Mouse (Mus musculus) B cell, adult 2 months (primary cell): ENCODE measurements around the gene Plin3.
"Not testable (repeated sequence)": the region's sequence is repeated elsewhere in the genome, so short reads cannot be mapped to it uniquely, and the experiment has no call there.

Source experiments
- DNase-seq, 2 experiments: peaks; one replicate each; pipeline ENCODE4 v3.0.0; 2022

Plin3 gene

DNA sequence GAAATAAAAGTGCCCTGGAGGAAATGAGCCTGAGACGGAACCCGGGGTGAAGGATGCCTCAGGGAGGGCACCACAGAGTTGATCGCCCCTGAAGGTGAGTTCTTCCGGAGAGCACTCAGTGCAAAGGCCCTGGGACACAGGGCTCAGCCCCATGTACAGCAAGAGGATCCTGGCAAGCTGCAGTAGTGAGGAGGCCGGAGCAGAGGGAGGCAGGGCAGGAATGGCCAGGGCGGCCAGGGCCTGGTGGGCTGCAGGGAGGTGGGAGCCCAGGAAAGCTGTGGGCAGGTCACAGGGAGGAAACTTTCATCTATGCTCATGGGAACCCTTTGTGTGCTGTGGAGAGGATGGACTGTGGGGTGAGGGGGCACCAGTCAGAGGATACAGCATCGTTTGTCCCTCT is 19.2 kb downstream of the Plin3 start:
- no peak for DNase-seq

DNA sequence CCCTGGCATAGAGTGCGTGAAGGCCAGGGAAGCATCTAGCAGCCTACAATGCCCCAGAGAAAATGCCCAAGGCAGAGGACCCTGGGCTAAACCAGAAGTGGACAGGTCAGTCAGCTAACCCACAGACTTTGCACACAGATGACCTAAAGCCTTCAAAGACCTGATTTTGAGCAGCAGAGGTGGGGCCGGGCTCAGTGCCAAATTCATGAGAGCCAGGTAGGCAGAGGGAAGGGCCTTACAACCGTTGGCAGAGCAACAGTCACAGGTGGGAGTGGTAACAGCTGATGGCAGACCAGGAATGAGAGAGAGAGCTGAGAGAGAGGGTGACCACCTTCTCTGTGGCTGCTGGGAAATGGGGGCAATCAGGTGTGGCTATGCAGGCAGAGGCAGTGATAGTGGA is 20.0 kb downstream of the Plin3 start:
- no peak for DNase-seq

GRCm38 (mm10) chr17:56271609-56272253 is 20.9 kb downstream of the Plin3 start:
- DNase-seq, result no peak

- no peak for DNase-seq
Measured at GRCm38 (mm10) chr17:56269741-56270140, 22.9 kb downstream of the Plin3 start.

DNA sequence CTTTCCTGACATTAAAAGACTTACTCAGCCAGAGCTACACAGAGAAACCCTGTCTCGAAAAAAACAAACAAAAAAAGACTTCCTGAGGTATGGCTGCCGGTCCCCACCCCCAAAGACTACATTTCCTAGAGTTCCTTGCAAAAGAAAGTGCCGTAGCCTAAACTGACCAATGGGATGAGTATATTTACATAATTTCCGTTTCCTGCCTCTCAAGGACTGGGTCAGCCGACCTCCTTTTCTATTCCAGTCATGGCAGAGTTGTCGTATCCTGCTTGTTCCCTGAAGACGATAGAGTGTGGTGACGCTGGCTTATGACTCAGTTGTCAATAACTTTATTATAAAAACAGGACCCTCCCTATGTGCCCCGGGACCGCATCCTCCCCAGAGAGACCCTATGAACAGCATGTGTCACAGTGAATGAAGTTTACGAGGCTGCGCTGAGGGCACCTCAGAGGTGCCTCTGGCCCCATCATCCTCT is 23.5 kb downstream of the Plin3 start:
- DNase-seq, result peak; percentile 65 to 71

DNA sequence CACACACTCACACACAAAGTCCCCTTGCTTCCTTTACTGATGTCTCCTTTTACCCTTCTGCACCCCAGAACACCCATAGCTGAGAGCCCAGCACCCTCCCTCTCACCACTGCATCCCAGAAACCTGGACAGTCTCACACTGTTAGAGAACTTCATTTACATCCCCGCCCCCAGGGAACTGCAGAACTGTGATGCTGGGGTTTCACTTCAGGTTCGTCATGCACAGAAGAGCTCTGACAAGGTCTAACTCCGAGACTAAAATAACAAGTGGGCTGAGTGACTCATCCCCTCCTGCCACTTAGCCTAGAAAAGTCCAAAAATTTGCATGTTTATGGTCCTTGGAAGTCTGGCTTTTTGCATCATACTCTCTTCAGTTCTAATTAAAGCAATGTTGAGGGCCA is 26.4 kb downstream of the Plin3 start:
- peak; percentile 88 to 92 for DNase-seq

GRCm38 (mm10) chr17:56265869-56266268 is 26.8 kb downstream of the Plin3 start:
- no peak for DNase-seq

GRCm38 (mm10) chr17:56265011-56265410 is 27.7 kb downstream of the Plin3 start:
- peak; percentile 64 for DNase-seq

GRCm38 (mm10) chr17:56264020-56264419 is 28.7 kb downstream of the Plin3 start:
- peak; percentile 82 to 84 for DNase-seq

DNA sequence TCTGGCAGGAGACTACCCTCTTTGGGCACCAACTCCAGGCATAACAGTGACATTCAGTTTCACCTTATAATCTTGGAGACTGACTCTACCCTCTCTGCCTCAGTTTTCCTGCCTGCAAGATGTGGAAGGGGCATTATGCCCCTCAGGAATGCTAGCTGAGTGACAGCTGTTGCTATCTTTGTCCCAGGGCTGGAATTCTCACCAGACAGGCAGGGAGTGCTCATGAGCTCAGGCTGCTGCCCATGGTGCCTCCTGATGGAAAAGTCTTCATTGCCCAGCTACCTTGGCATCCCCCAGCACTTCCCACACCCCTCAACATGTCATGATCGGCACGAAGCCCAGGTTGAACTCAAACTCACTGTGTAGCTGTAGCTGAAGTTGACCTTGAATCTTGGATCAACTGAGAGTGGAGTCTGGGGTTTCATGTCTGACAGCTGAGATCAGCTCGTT is 30.0 kb downstream of the Plin3 start:
- DNase-seq, result no peak

DNA sequence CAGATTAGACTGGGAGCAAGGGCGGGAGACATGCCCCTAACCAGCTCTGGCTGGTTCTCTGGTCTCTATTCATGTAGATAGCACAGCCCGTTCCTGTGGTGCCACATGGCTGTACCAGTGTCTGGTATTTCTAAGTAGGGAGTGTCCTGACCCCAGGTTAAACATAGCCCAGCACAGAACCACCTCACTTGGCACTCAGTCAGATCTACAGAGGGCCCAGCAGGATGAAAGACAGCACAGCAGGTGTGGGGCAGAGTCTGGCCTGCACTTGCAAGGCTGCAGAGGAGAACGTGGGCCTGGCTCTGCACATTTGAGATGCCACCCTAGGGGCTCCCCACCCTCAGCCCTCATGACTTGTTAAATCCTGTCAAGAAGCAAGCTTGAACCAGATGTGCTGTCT is 31.5 kb downstream of the Plin3 start:
- no peak for DNase-seq

DNA sequence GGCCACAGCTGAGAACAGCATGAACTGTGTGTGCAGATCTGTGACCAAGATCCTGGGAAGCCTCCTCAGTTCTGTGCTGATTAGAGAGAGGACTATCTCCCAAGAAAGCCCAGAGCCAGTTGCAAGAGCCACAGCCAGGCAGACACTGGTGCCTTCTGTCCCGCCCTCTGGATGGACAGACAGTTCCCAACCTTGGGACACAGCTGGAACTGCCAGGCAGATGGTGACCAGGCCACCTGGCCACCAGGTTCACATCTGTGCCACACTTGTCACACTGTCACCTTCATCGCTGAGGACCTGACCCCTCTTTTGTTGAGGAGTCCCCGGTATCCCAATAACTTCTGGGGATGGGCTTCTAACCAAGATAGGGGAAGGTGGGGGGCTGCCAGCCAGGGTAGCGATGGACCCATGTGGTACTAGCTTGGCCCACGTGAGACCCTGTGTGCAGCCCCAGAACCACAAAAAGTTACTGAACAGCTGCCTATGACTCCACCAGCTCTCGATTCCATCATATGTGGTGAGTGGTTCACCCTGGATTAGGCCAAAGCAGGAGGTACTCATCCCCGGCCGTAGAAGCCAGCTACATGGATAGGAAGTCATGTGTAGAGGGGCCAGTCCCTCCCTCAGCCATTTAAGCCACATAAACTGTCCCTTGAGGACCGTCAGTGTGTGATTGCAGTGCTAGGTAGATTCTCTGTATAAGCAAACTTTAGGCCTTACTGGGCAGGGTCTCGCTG is 33.2 kb downstream of the Plin3 start:
- DNase-seq, result no peak

DNA sequence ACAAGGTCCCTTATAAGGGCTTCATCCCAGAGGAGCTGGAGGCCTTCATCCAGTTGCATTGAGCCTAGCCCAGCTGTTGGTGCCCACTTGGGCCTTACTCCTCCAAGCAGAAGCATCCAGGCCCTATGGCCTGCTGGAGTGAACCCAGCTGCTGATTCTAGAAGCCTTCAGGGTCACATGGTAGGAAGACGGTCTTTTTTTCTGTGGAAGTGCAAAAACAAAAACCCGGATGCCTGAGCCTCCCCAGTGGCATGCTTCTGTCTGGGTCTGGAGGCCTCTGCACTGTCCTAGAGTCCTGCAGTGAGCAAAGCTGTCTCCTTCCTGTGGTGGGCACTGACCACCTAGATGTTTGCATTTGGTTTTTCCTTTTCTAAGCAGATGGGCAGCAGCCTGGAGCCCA is 33.9 kb downstream of the Plin3 start:
- not testable (repeated sequence) for DNase-seq

DNA sequence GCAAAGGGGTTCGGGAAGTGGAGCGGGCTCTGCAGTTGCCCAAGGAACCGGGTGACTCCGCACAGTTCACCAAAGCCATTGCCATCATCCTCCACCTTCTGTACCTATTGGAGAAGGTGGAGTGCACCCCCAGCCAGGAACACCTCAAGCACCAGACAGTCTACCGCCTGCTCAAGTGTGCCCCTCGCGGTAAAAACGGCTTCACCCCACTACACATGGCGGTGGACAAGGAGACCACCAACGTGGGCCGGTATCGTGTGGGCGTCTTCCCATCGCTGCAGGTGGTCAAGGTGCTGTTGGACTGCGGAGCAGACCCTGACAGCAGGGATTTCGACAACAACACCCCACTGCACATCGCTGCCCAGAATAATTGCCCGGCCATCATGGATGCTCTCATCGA is 34.4 kb downstream of the Plin3 start:
- DNase-seq, result not testable (repeated sequence)

DNA sequence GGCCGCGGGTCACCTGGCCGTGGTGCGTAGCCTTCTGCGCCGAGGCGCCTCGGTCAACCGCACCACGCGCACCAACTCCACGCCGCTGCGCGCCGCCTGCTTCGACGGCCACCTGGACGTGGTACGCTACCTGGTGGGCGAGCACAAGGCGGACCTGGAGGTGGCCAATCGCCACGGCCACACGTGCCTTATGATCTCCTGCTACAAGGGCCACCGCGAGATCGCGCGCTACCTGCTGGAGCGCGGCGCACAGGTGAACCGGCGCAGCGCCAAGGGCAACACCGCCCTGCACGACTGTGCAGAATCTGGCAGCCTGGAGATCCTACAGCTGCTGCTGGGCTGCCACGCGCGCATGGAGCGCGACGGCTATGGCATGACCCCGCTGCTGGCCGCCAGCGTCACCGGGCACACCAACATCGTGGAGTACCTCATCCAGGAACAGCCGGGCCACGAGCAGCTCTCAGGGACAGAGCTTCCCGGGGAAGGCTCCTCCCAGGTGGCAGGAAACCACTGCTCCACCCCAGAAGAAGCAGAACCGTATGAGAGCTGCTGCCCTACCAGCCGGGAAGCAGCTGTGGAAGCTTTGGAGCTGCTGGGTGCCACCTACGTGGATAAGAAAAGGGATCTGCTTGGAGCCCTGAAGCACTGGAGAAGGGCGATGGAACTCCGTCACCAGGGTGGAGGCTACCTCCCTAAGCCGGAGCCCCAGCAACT is 35.3 kb downstream of the Plin3 start:
- peak in 1 of 2 experiments; percentile 28 for DNase-seq

GRCm38 (mm10) chr17:56256239-56256881 is 36.3 kb downstream of the Plin3 start, which contains the start of gene Fem1a:
TSS of gene Fem1a (plus strand) at chr17:56256810.
- peak; percentile 88 to 91 for DNase-seq

DNA sequence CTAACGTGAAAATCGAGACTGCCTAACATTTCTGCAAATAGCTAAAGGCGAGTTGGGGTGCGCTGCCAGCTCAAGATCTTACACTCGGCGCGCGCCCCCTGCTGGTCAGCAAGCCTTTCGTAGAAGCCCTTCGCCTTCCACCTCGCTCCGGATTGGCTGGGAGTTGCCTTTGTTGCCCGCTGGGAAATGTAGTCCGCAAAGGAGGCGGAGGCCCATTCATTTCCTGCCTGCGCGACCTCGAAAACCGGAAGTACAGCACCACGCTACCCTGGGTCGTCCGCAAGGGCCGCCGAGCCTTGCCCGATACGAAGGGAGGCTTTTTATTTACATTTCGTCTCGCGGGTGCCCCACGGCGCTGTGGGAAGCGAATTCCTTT is 36.8 kb downstream of the Plin3 start:
- peak; percentile 98 for DNase-seq

GRCm38 (mm10) chr17:56255429-56255828 is 37.2 kb downstream of the Plin3 start:
- peak; percentile 13 to 18 for DNase-seq

DNA sequence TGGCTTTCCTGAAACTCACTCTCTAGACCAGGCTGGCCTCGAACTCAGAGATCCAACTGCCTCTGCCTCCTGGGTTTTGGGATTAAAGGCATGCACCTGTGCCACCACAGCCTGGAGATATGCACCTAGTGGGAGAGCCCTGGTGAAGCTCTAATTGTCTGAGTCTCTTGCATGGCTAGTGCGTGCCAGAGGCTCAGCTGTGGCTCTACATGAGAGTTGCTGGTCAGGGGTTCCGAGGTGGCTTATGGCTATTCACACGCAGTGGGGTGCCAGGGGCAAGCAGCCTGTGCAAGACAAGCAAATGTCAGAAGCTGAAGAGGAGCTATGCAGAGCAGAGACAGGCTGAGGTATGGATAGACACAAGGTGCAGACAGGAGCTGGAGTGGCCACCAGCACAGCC is 38.0 kb downstream of the Plin3 start:
- no peak for DNase-seq

DNA sequence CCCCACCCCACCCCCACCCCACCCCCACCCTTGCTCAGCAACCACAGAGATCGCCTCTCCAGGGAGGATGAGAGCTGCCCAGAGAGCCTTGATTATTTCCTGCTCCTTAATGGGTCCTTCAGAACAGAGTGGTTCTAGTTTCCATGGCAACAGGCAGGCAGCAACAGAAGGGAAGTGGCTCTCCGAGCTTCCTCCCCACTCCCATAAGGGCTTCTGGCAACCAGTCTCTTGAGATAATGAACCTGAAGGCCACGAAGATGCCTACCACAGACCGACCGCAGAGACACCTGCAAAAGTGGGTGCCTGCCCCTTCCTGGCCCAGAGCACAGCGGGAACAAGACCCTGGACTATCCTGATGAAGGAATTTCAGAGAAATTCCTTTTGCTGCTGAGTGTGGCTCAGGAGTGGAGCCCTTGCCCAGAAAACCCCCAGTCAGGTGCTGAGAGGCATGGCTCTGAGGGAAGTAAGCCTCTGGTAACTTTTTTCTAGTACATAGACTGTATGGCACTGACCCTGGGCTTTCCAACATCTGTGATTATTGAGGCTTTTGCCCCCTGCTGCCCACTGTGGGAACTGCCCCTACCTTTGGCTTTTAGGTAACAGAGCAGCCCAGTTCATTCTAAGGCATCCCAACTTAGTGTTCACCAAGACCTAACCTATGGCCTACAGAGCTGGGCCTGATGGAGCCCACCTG is 41.4 kb downstream of the Plin3 start:
- peak; percentile 86 to 90 for DNase-seq

DNA sequence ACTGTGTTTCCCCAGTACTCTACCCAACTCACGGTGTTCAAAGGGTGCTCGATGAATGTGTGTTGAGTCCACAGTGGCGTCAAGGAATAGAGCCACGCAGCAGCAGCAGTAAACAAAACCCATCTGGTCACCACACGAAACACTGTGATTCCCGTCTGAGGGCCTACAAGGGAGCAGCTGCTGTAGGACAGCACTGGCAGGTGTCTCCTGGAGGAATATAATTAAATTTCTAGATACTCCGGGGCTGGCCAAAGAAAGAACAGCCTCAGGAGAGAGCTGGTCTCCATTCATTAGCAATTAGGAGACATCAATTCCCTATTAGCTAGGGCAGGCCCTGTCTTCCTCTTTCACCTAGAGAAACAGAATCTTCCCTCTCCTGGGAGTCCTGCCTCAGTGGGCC is 47.1 kb downstream of the Plin3 start:
- DNase-seq, result no peak
